16 mouse cellular contexts compared by ENCODE assay signal in genomic region chr4:23787417-23788204, GRCm38 (mm10).
DNase-seq lines count a peak whose midpoint lies in the region; ATAC-seq lines count a peak whose summit lies in the region.
"Had no signal": no experiment of that assay in that cellular context is flagged by ENCODE, and none has a peak within 500 bp of the region (broad histone marks: within the 10 kb centered on the region; RNA-seq: fewer than 3 reads in every experiment).

No protein-coding gene starts in this region.

- no peak overlapping the region for H3K9ac ChIP-seq in forebrain, embryonic 14.5 days (ENCODE audit: low read length)
- no peak overlapping the region for H3K9ac ChIP-seq in neural tube, embryonic 13.5 days
- no peak overlapping the region for H3K9ac ChIP-seq in kidney, embryonic 16.5 days (replicated peaks; ENCODE audit: low read length)
- H3K9ac ChIP-seq: embryonic facial prominence, embryonic 13.5 days; heart, embryonic 12.5 days; liver, embryonic 12.5 days; stomach, embryonic 15.5 days had no signal

- DNase-seq in embryo, embryonic 11 days, result peak; percentile 76
- peak; percentile 84 for DNase-seq in forebrain, embryonic 14.5 days (ENCODE audit: low spot score)
- peak; percentile 69 for DNase-seq in mesoderm, embryonic 11.5 days (ENCODE audit: low read depth, low spot score)
- DNase-seq in natural killer cell, adult 2 months (ENCODE audit: low spot score in 2 of 2), result no peak
- no peak for DNase-seq in urinary bladder, postnatal 14 days (ENCODE audit: low spot score)
- DNase-seq in adrenal gland, adult (ENCODE audit: inconsistent age in 2 of 2, low spot score in 1 of 2), result no peak
- DNase-seq: adrenal gland, adult 8-10 months; gastrocnemius, postnatal 14 days; lung, postnatal 4 days; thymus, postnatal 36 days had no signal

- peak overlapping the region; percentile 12; the same call in 1 of the 2 replicates for H3K4me2 ChIP-seq in forebrain, embryonic 14.5 days (ENCODE audit: low read length)
- 0 out of 2 replicates have a peak overlapping the region, but pooled peaks have one; percentile 4 for H3K4me2 ChIP-seq in neural tube, embryonic 13.5 days
- no peak overlapping the region for H3K4me2 ChIP-seq in kidney, embryonic 16.5 days (replicated peaks; ENCODE audit: low read depth, low read length)
- H3K4me2 ChIP-seq: embryonic facial prominence, embryonic 13.5 days; heart, embryonic 12.5 days; liver, embryonic 12.5 days; stomach, embryonic 15.5 days had no signal

- ATAC-seq in forebrain, embryonic 14.5 days, result peak; percentile 95
- ATAC-seq in neural tube, embryonic 13.5 days (ENCODE audit: low read depth), result peak; percentile 93
- ATAC-seq in kidney, embryonic 16.5 days (ENCODE audit: low FRiP score, low TSS enrichment), result no peak
- ATAC-seq: liver, embryonic 12.5 days had no signal

- no peaks in the 10 kb centered on the region for H3K27me3 ChIP-seq in forebrain, embryonic 14.5 days (replicated peaks; ENCODE audit: control insufficient read depth, insufficient read depth, low read length)
- no peaks in the 10 kb centered on the region for H3K27me3 ChIP-seq in neural tube, embryonic 13.5 days
- H3K27me3 ChIP-seq in kidney, embryonic 16.5 days (ENCODE audit: insufficient read depth, low read length), result no peaks in the 10 kb centered on the region
- H3K27me3 ChIP-seq: embryonic facial prominence, embryonic 13.5 days; heart, embryonic 12.5 days; liver, embryonic 12.5 days; stomach, embryonic 15.5 days had no signal

- H3K4me3 ChIP-seq in forebrain, embryonic 14.5 days (ENCODE audit: low read depth, low read length), result no peak overlapping the region
- no peak overlapping the region for H3K4me3 ChIP-seq in neural tube, embryonic 13.5 days
- no peak overlapping the region for H3K4me3 ChIP-seq in kidney, embryonic 16.5 days (ENCODE audit: low read length)
- H3K4me3 ChIP-seq: embryonic facial prominence, embryonic 13.5 days; heart, embryonic 12.5 days; liver, embryonic 12.5 days; stomach, embryonic 15.5 days had no signal

- 4% methylated on average over 4 of the region's 4 CpGs for WGBS in forebrain, embryonic 14.5 days
- WGBS in neural tube, embryonic 13.5 days, result 31% methylated on average over 4 of the region's 4 CpGs
- WGBS in kidney, embryonic 16.5 days, result 79% methylated on average over 4 of the region's 4 CpGs

- no peak overlapping the region for H3K27ac ChIP-seq in forebrain, embryonic 14.5 days (ENCODE audit: low read depth, low read length)
- peak overlapping the region; percentile 46; the same call in 1 of the 2 replicates for H3K27ac ChIP-seq in neural tube, embryonic 13.5 days (replicated peaks)
- no peak overlapping the region for H3K27ac ChIP-seq in kidney, embryonic 16.5 days (ENCODE audit: low read length)
- H3K27ac ChIP-seq: embryonic facial prominence, embryonic 13.5 days; liver, embryonic 12.5 days; stomach, embryonic 15.5 days had no signal

- H3K4me1 ChIP-seq in forebrain, embryonic 14.5 days (ENCODE audit: control insufficient read depth, insufficient read depth, low read length), result peaks cover 3% of the 10 kb centered on the region
- peaks cover 11% of the 10 kb centered on the region for H3K4me1 ChIP-seq in neural tube, embryonic 13.5 days (replicated peaks)
- H3K4me1 ChIP-seq in kidney, embryonic 16.5 days (ENCODE audit: insufficient read depth, low read length), result no peaks in the 10 kb centered on the region
- H3K4me1 ChIP-seq: embryonic facial prominence, embryonic 13.5 days; heart, embryonic 12.5 days; liver, embryonic 12.5 days; stomach, embryonic 15.5 days had no signal

- no peaks in the 10 kb centered on the region for H3K9me3 ChIP-seq in forebrain, embryonic 14.5 days (replicated peaks; ENCODE audit: control insufficient read depth, low read length)
- H3K9me3 ChIP-seq in neural tube, embryonic 13.5 days, result no peaks in the 10 kb centered on the region
- no peaks in the 10 kb centered on the region for H3K9me3 ChIP-seq in kidney, embryonic 16.5 days (ENCODE audit: low read length)
- H3K9me3 ChIP-seq: embryonic facial prominence, embryonic 13.5 days; heart, embryonic 12.5 days; liver, embryonic 12.5 days; stomach, embryonic 15.5 days had no signal

- no peaks in the 10 kb centered on the region for H3K36me3 ChIP-seq in forebrain, embryonic 14.5 days (ENCODE audit: control insufficient read depth, insufficient read depth, low read length)
- no peaks in the 10 kb centered on the region for H3K36me3 ChIP-seq in neural tube, embryonic 13.5 days
- H3K36me3 ChIP-seq in kidney, embryonic 16.5 days (ENCODE audit: insufficient read depth, low read length), result no peaks in the 10 kb centered on the region
- H3K36me3 ChIP-seq: embryonic facial prominence, embryonic 13.5 days; heart, embryonic 12.5 days; liver, embryonic 12.5 days; stomach, embryonic 15.5 days had no signal

Comparison
In these comparisons a context has a peak if more than half of its experiments do, and no peak if none do; other contexts are left out.
1. DNase-seq: peak in embryo, embryonic 11 days (single experiment), forebrain, embryonic 14.5 days (single experiment) and mesoderm, embryonic 11.5 days (single experiment); none in natural killer cell, adult 2 months (0 of 2), urinary bladder, postnatal 14 days (single experiment) and adrenal gland, adult (0 of 2).